Mouse (Mus musculus) MEL (cell line): Measurements from ENCODE around the gene Ereg. TPM values are rescaled to one million over a fixed set of nuclear protein-coding genes. Genes with fewer than 3 reads are reported as not detected.

Experiments
- DNase-seq: peaks from one replicate; pipeline ENCODE4 v3.0.0; 2011; ENCODE audit warnings: low read depth, low spot score
- H3K27ac ChIP-seq: 2 replicates; pipeline ENCODE4 v1.5.1; 2012; ENCODE audit warnings: low read depth, mild to moderate bottlenecking, control low read depth, low read length, moderate library complexity; ENCODE audit not compliant: control insufficient read depth
- H3K27me3 ChIP-seq, 2 experiments: fragments of 150-350 bp in 1 of 2; sonication (generic) in 1 of 2; 2 replicates each; pipeline ENCODE4 v1.6.1; 2012; ENCODE audit warnings: low read length in 2 of 2, mild to moderate bottlenecking in 2 of 2, improper control_type of control experiment in 1 of 2, moderate library complexity in 1 of 2; ENCODE audit not compliant: insufficient read depth in 2 of 2, control insufficient read depth in 1 of 2
- H3K36me3 ChIP-seq, 2 experiments: 2 replicates each; pipeline ENCODE4 v1.6.1; 2012 to 2014; ENCODE audit warnings: low read length in 2 of 2, improper control_type of control experiment in 1 of 2, inconsistent platforms in 1 of 2, mild to moderate bottlenecking in 1 of 2; ENCODE audit not compliant: insufficient read depth in 2 of 2, control insufficient read depth in 1 of 2
- H3K4me1 ChIP-seq, 2 experiments: fragments of 150-350 bp in 1 of 2; sonication (generic) in 1 of 2; 2 replicates each; pipeline ENCODE4 v1.6.1; 2012; ENCODE audit warnings: low read length in 2 of 2, improper control_type of control experiment in 1 of 2, mild to moderate bottlenecking in 1 of 2; ENCODE audit not compliant: insufficient read depth in 2 of 2, control insufficient read depth in 1 of 2
- H3K4me3 ChIP-seq, 2 experiments: fragments of 150-350 bp in 1 of 2; sonication (generic) in 1 of 2; 2 replicates each; pipeline ENCODE4 v1.5.1; 2012; ENCODE audit warnings: low read depth in 2 of 2, low read length in 2 of 2, mild to moderate bottlenecking in 2 of 2, moderate library complexity in 2 of 2, control low read depth in 1 of 2, improper control_type of control experiment in 1 of 2; ENCODE audit not compliant: control insufficient read depth in 1 of 2, insufficient read depth in 1 of 2
- H3K79me2 ChIP-seq: 2 replicates; pipeline ENCODE4 v1.6.1; 2012; ENCODE audit warnings: mild to moderate bottlenecking, low read length, moderate library complexity; ENCODE audit not compliant: control insufficient read depth, poor library complexity, insufficient read depth
- H3K9ac ChIP-seq: 2 replicates; pipeline ENCODE4 v1.6.1; 2012; ENCODE audit warnings: low read depth, mild to moderate bottlenecking, control low read depth, low read length, moderate library complexity; ENCODE audit not compliant: control insufficient read depth, poor library complexity, severe bottlenecking
- H3K9me3 ChIP-seq: fragments of 150-350 bp; sonication (generic); replicated peaks from 2 replicates; pipeline ENCODE4 v1.6.1; 2012; ENCODE audit warnings: mild to moderate bottlenecking, low read length, improper control_type of control experiment, moderate library complexity; ENCODE audit not compliant: insufficient read depth
- BHLHE40 ChIP-seq: IDR thresholded peaks from 2 replicates; pipeline ENCODE4 v1.6.1; 2012; ENCODE audit warnings: low read depth, mild to moderate bottlenecking, inconsistent platforms, low read length, improper control_type of control experiment, borderline replicate concordance
- ELF1 ChIP-seq: IDR thresholded peaks from 2 replicates; pipeline ENCODE4 v1.6.1; 2014; ENCODE audit warnings: low read depth, mild to moderate bottlenecking, inconsistent platforms, low read length, improper control_type of control experiment, moderate library complexity
- EP300 ChIP-seq, 2 experiments: IDR thresholded peaks; 2 replicates each; pipeline ENCODE4 v1.6.1; 2011; ENCODE audit warnings: improper control_type of control experiment in 2 of 2, low read length in 2 of 2, low read depth in 1 of 2, mild to moderate bottlenecking in 1 of 2
- ETS1 ChIP-seq: IDR thresholded peaks from 2 replicates; pipeline ENCODE4 v1.6.1; 2012; ENCODE audit warnings: low read depth, mild to moderate bottlenecking, inconsistent platforms, low read length, improper control_type of control experiment, moderate library complexity
- GATA1 ChIP-seq: IDR thresholded peaks from 2 replicates; pipeline ENCODE4 v1.6.1; 2011; ENCODE audit warnings: low read depth, low read length, improper control_type of control experiment
- JUND ChIP-seq: IDR thresholded peaks from 2 replicates; pipeline ENCODE4 v1.6.1; 2011; ENCODE audit warnings: low read depth, mild to moderate bottlenecking, improper control_type of control experiment, low read length
- KAT2A ChIP-seq: conservative IDR thresholded peaks from 2 replicates; pipeline ENCODE4 v1.6.1; 2012; ENCODE audit warnings: low read depth, low read length, improper control_type of control experiment, inconsistent platforms
- MAFK ChIP-seq: IDR thresholded peaks from 2 replicates; pipeline ENCODE4 v1.6.1; 2011; ENCODE audit warnings: low read depth, mild to moderate bottlenecking, low read length, improper control_type of control experiment, borderline replicate concordance
- MAZ ChIP-seq: IDR thresholded peaks from 2 replicates; pipeline ENCODE4 v1.6.1; 2012; ENCODE audit warnings: low read depth, mild to moderate bottlenecking, inconsistent platforms, low read length, improper control_type of control experiment
- MEF2A ChIP-seq: IDR thresholded peaks from 2 replicates; pipeline ENCODE4 v1.6.1; 2014; ENCODE audit warnings: low read depth, mild to moderate bottlenecking, inconsistent platforms, low read length, improper control_type of control experiment; ENCODE audit not compliant: poor library complexity, insufficient replicate concordance, severe bottlenecking; ENCODE audit errors: extremely low read depth
- NELFE ChIP-seq: IDR thresholded peaks from 2 replicates; pipeline ENCODE4 v1.6.1; 2011; ENCODE audit warnings: low read depth, low read length, improper control_type of control experiment
- NRF1 ChIP-seq: IDR thresholded peaks from 2 replicates; pipeline ENCODE4 v1.6.1; 2014; ENCODE audit warnings: low read depth, mild to moderate bottlenecking, inconsistent platforms, low read length, improper control_type of control experiment, moderate library complexity; ENCODE audit not compliant: poor library complexity, insufficient read depth, severe bottlenecking
- POLR2A ChIP-seq, 2 experiments: IDR thresholded peaks; 2 replicates each; pipeline ENCODE4 v1.6.1; 2011 to 2012; ENCODE audit warnings: low read length in 2 of 2, mild to moderate bottlenecking in 2 of 2, control low read depth in 1 of 2, improper control_type of control experiment in 1 of 2, low read depth in 1 of 2, moderate library complexity in 1 of 2; ENCODE audit not compliant: control insufficient read depth in 1 of 2, insufficient read depth in 1 of 2, poor library complexity in 1 of 2
- POLR2AphosphoS2 ChIP-seq: IDR thresholded peaks from 2 replicates; pipeline ENCODE4 v1.6.1; 2011; ENCODE audit warnings: low read length, improper control_type of control experiment
- SIN3A ChIP-seq: IDR thresholded peaks from 2 replicates; pipeline ENCODE4 v1.6.1; 2012; ENCODE audit warnings: low read length, improper control_type of control experiment, inconsistent platforms
- TBP ChIP-seq: IDR thresholded peaks from 2 replicates; pipeline ENCODE4 v1.8.0; 2011; ENCODE audit warnings: low read depth, low read length, improper control_type of control experiment
- TCF12 ChIP-seq: IDR thresholded peaks from 2 replicates; pipeline ENCODE4 v1.6.1; 2014; ENCODE audit warnings: low read depth, mild to moderate bottlenecking, inconsistent platforms, low read length, improper control_type of control experiment, moderate library complexity
- UBTF ChIP-seq: IDR thresholded peaks from 2 replicates; pipeline ENCODE4 v1.6.1; 2012; ENCODE audit warnings: low read depth, mild to moderate bottlenecking, inconsistent platforms, low read length, improper control_type of control experiment, moderate library complexity, borderline replicate concordance; ENCODE audit not compliant: insufficient read depth
- USF2 ChIP-seq, 2 experiments: IDR thresholded peaks; 2 replicates each; pipeline ENCODE4 v1.6.1; 2011 to 2012; ENCODE audit warnings: improper control_type of control experiment in 2 of 2, low read length in 2 of 2, borderline replicate concordance in 1 of 2, inconsistent platforms in 1 of 2, low read depth in 1 of 2, mild to moderate bottlenecking in 1 of 2; ENCODE audit not compliant: insufficient read depth in 1 of 2
- ZKSCAN1 ChIP-seq: IDR thresholded peaks from 2 replicates; pipeline ENCODE4 v1.6.1; 2012; ENCODE audit warnings: low read depth, mild to moderate bottlenecking, inconsistent platforms, low read length, improper control_type of control experiment, moderate library complexity
- ZNF384 ChIP-seq: IDR thresholded peaks from 2 replicates; pipeline ENCODE4 v1.6.1; 2012; ENCODE audit warnings: low read depth, mild to moderate bottlenecking, inconsistent platforms, low read length, improper control_type of control experiment
- polyA plus RNA-seq, 2 experiments: library from polyadenylated mRNA; stranded (reverse) in 1 of 2; unstranded in 1 of 2; fragments of >175 nt in 1 of 2; fragments of >200 nt in 1 of 2; gene quantifications; 2 replicates each; pipeline versions ENCODE4 v1.2.1 to v1.2.4; 2012; ENCODE audit warnings: low replicate concordance in 2 of 2, low read depth in 1 of 2; ENCODE audit not compliant: insufficient read length in 2 of 2, insufficient read depth in 1 of 2, missing spikeins in 1 of 2
- total RNA-seq: library from RNA; depleted of rRNA; stranded (reverse); fragments of 300-350 nt; gene quantifications from 2 replicates; pipeline ENCODE4 v1.2.3, GENCODE M21; 2012

Ereg gene
- total and polyA plus RNA-seq, 3 experiments, result not detected

DNA sequence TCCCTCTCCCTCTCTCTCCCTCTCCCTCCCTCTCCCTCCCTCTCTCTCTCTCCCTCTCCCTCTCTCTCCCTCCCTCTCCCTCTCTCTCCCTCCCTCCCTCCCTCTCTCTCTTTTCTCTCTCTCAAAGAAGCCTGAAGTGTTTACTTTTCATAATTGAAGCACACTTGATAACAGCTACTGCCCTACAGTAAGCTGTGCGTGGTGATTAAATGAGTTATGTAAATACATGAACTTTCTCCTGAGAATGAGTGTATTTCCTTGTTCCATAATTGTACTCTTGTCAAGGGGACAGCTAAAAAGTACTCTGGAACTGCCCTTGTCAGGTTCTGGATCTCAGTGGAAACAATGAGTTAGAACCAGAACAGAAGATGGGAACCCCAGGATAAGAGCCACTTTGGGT, 46.6 kb upstream of the Ereg start:
- TF ChIP-seq TBP (no peak), NELFE (no peak), BHLHE40 (no peak), MAFK (no peak), GATA1 (no peak), ZNF384 (no peak), ETS1 (no peak), USF2 (IDR thresholded peaks at IDR 0.05; ENCODE audit: borderline replicate concordance in 1 of 2, insufficient read depth in 1 of 2, low read depth in 1 of 2, low read length in 2 of 2) (no peak)
- H3K9ac ChIP-seq, result no peak overlapping the region
- no peak overlapping the region for H3K27ac ChIP-seq
- H3K36me3 ChIP-seq, result no peaks in the 10 kb centered on the region
- no peaks in the 10 kb centered on the region for H3K4me1 ChIP-seq
- no peaks in the 10 kb centered on the region for H3K27me3 ChIP-seq
- H3K79me2 ChIP-seq, result no peaks in the 10 kb centered on the region
- no peak for DNase-seq
- no peak overlapping the region for H3K4me3 ChIP-seq
- no peaks in the 10 kb centered on the region for H3K9me3 ChIP-seq

DNA sequence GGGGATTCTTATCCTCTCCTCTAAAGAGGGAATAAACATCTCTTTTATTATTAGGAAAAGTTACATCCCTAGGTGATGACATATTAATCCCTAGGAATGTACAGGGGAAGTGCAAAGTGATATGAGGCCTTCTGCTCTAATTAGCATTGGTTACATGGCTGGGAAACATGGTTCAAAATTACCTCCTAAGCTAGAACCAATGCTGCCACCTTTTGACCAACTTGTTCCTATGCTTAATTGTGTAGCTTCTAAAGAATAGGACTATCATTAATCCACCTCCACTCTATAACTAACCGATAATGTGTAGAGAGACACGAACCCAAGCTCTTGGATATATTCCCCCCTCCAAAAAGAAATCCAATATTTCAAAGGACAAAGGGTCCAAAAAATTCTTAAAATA, 43.8 kb upstream of the Ereg start:
- H3K27ac ChIP-seq, result no peak overlapping the region
- no peaks in the 10 kb centered on the region for H3K36me3 ChIP-seq
- TF ChIP-seq MAZ (no peak), ETS1 (no peak), EP300 (IDR thresholded peaks at IDR 0.05; ENCODE audit: low read depth in 1 of 2, low read length in 2 of 2) (no peak), MEF2A (no peak), ZKSCAN1 (no peak), UBTF (no peak), NELFE (no peak), ELF1 (no peak)
- no peak overlapping the region for H3K4me3 ChIP-seq
- no peaks in the 10 kb centered on the region for H3K27me3 ChIP-seq
- no peaks in the 10 kb centered on the region for H3K9me3 ChIP-seq
- H3K9ac ChIP-seq, result no peak overlapping the region
- DNase-seq, result no peak
- no peaks in the 10 kb centered on the region for H3K79me2 ChIP-seq
- H3K4me1 ChIP-seq, result no peaks in the 10 kb centered on the region

DNA sequence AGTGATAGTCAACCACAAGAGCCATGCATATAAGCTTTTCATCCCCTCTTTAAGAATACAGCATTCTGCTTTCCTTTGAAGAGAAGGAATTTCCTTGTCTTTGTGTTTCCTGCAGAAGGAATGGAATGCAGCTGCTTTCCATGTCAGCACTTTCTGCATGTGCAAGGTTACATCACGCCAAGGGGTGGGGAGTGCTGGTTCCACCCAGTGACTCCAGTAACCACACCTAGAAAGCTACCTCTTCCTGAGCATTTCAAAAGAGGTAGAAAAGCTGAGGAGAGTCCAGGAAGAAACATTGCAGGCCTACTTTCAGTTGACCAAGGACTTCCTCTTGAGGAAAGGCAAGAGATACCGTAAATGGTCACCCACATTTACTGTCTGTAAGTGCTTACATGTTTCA, 39.1 kb upstream of the Ereg start:
- Histone ChIP-seq H3K4me3 (no peak overlapping the region), H3K79me2 (no peaks in the 10 kb centered on the region), H3K27me3 (peaks cover 0 to 4% of the 10 kb centered on the region in 2 experiments; a peak in 1 of 4 replicates), H3K36me3 (no peaks in the 10 kb centered on the region), H3K9me3 (no peaks in the 10 kb centered on the region), H3K27ac (no peak overlapping the region)
- DNase-seq, result no peak
- TF ChIP-seq TCF12, result no peak
- no peak for TF ChIP-seq POLR2AphosphoS2
- no peak for TF ChIP-seq USF2 (IDR thresholded peaks at IDR 0.05; ENCODE audit: borderline replicate concordance in 1 of 2, insufficient read depth in 1 of 2, low read depth in 1 of 2, low read length in 2 of 2)
- no peak for TF ChIP-seq POLR2A (IDR thresholded peaks at IDR 0.05; ENCODE audit: control insufficient read depth in 1 of 2, insufficient read depth in 1 of 2, low read depth in 1 of 2, low read length in 2 of 2, poor library complexity in 1 of 2)
- no peak for TF ChIP-seq EP300 (IDR thresholded peaks at IDR 0.05; ENCODE audit: low read depth in 1 of 2, low read length in 2 of 2)
- no peak for TF ChIP-seq JUND
- no peak for TF ChIP-seq SIN3A
- TF ChIP-seq ELF1, result no peak
- no peak for TF ChIP-seq KAT2A
- no peak for TF ChIP-seq NRF1
- TF ChIP-seq, all 39 proteins: peak for 0
- Histone ChIP-seq H3K4me1 (no peaks in the 10 kb centered on the region), H3K9ac (no peak overlapping the region)
